Mouse (Mus musculus): Measurements from ENCODE around the gene Frmd4b. TPM values are rescaled to one million over a fixed set of nuclear protein-coding genes. Genes with fewer than 3 reads are reported as not detected.
"Not testable (repeated sequence)": the region's sequence is repeated elsewhere in the genome, so short reads cannot be mapped to it uniquely, and the experiment has no call there.

Gene Frmd4b
- total RNA-seq, 2 experiments from 2014 or later: 19.5 to 21.0 TPM

DNA sequence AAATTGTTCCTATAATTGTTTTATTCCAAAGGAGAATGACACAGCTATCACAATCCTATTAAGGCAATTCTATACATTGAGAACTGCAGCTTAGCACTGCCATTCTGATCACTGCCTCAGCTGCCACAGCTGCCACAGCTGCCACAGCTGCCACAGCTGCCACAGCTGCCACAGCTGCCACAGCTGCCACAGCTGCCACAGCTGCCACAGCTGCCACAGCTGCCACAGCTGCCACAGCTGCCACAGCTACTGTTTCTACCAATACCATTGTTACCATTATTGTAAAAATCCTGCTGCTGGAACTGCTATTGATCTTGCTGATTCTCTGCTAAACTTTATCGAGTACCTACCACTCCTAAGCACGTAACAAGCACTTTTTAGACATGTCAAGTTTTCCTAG lies 357.4 kb downstream of the Frmd4b start:
- DNase-seq (ENCODE audit: low spot score in 2 of 2); intact Hi-C loops (cut with DNase I): not testable (repeated sequence)

DNA sequence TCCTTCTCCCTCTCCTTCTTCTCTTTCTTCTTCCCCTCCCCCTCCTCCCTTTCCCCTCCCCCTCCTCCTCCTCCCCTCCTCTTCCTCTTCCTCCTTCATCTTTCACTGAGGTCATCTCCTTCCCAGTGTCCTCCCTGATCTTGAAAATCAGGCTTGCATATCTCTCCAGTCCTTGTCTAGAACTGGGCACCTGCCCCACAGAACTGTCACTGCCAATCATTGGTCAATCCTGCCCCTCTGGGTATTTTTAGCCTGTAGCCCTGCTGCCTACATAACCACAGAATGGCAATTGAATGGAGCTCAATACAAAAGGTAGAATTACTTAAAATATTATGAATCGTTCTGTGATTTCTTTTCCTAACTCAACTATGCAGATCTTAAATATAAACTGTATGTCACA lies 358.9 kb downstream of the Frmd4b start:
- no peak for DNase-seq (ENCODE audit: low spot score in 2 of 2)
- intact Hi-C loops (cut with DNase I): no loop called here

DNA sequence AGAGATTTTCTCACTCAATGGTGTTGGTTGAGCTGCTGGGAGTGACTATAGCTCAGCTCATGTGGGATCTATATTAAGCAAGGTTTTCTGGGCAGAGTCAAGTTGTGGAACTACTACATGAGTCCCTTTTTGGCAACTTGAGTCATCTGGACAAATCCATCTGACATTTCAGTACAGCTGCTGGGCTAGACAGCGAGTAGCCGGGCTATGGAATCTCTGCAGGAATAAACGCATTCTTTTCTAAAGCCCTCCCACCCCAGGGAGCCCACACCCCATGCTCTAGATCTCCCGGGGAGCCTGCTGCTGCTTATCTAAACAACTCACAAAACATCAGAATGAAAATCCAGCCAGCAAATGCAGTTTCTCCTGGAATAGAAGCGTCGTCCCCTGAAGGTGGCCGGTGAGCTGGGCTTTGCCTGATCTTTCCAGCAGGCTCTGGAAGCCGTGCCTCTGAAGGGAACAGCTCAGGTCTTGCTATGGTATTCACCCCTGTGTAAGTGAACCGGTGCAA lies 364.6 kb downstream of the Frmd4b start, which contains the start of gene Lmod3:
TSS of gene Lmod3 (minus strand) at position 49 of the 511 bp plus-strand sequence.
- intact Hi-C loops (cut with DNase I): no loop called here
- DNase-seq (ENCODE audit: low spot score in 2 of 2): peak; percentile 12 to 47

DNA sequence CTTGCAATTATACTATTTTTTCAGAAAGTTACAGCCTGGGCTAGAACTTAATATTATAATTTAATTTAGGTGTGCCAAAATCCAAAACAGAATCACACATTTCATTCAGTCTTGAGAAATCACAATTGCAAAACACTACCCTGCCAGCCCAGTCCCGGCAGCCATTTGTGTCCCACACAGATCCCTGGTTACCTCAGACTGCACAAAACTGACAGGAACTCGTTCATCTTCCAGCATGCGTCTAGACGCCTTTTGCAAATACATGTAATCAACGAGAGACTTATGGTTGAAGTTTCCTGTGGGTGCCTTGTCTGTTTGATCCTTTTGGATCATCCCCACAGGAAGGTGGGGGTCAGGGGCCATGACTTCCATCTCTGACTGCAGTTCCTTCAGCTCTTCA lies 365.3 kb downstream of the Frmd4b start:
- intact Hi-C loops (cut with DNase I): no loop called here
- DNase-seq (ENCODE audit: low spot score in 2 of 2): no peak

DNA sequence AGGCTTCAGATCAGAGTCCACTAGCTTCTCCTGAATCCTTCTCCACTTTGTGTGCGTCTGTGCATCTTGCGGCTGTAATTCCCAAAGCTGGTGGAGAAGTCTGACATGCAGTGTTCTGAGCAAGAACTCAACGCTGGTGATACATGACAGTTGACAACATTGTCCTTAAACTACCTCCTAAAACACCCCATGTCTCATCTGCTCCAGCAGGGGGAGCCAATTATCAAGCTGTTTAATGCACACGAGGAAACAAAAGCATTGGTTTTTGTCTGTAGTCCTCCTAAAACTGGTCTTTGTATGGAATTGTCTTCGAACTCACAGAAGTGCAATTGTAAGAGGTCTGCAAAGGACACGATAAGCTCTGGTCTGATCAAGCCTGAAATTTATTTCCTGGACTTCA lies 366.4 kb downstream of the Frmd4b start:
- intact Hi-C loops (cut with DNase I): no loop called here

DNA sequence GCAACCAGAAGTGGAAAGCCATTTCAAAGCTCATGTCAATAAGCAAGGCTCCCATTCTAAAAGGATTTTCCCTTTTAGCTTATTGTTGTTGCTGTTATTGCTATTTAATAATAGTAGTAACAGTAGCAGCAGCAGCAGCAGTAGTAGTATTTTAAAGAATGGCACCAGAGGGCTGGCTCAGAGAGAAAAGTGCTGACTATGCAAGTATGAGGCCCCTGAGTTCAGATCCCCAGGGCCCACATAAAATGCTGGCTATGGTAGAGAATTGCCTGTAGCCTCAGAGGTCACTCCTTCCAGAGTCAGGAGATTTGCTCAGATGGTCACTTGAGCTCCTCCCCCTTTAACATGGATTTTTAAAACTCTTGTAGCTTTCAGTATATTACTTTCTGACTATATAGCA lies 372.1 kb downstream of the Frmd4b start:
- intact Hi-C loops (cut with DNase I): no loop called here
- DNase-seq (ENCODE audit: low spot score in 2 of 2): no peak

More for the DNA sequence above, 366.4 kb downstream of the Frmd4b start:
- peak; percentile 57 to 71 for DNase-seq (ENCODE audit: low spot score in 2 of 2)

DNA sequence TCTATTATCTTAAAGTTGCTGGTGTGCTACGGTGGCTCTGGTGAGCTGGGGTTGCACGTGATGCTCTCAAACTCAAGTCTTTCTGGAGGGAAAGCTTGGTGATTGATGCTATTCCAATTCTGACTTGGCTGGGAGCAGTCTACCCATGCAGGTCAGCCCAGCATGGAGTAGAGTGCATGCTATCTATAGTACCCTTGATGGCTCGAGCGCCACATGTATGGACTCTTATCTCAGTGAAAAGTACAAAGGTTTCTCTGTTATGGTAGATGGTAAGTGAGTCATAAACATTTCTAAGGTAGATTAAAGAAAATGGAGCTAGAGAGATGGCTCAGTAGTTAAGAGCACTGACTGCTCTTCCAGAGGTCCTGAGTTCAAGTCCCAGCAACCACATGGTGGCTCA lies 374.8 kb downstream of the Frmd4b start:
- intact Hi-C loops (cut with DNase I): no loop called here
- DNase-seq (ENCODE audit: low spot score in 2 of 2): no peak

DNA sequence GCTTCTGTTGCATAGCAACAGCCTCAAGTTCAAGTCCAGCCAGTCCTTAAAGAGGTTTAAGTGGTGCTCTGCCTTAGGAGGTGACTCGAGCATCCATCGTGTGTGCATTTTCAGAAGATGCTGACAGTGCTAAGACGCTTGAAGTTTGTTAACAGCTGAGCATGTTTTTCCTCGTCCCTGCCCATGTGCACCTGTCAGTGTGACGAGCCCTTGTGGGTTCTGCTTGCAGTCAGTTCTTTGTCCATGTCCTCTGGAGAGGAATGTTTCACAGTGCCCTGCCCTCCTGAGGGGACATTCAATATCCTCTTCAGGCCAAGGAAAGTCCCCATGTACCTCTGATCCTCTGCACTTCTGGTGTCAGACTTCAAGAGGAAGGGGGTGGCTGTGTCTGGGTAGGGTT lies 377.2 kb downstream of the Frmd4b start:
- no peak for DNase-seq (ENCODE audit: low spot score in 2 of 2)
- intact Hi-C loops (cut with DNase I): no loop called here

DNA sequence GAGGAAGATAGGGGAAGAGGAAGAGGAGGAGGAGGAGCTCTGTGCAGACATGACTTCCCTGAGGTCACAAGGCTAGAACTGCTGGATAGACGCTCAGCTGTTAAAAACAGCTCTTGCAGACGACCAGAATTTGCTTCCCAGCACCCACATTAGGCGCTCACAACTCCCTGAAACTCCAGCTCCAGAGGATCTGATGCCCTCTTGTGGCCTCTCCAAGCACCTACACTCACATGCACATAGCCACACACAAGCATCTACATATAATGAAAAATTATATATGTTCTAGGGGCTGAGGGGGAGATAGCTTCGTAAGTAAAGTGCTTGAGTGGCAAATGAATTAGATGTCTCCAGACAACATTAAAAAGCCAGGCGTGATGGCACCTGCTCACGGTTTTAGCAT lies 378.0 kb downstream of the Frmd4b start:
- no peak for DNase-seq (ENCODE audit: low spot score in 2 of 2)
- intact Hi-C loops (cut with DNase I): no loop called here

Other genes with a start within 250 kb of the Frmd4b start
- 1 to 10 TPM; 5.0 to 5.5 TPM for gene Mitf, start 189.5 kb upstream of the Frmd4b start, total RNA-seq (2021)